Mouse (Mus musculus) bone marrow, adult 2 months (tissue): ENCODE data around the gene Txn1.

ENCODE experiments used
- CTCF ChIP-seq: fragments of 200-500 bp; IDR thresholded peaks from 2 replicates; pipeline ENCODE4 v1.5.1; 2011; ENCODE audit warnings: low read length, control low read depth; ENCODE audit not compliant: control insufficient read depth, insufficient read depth
- POLR2A ChIP-seq: fragments of 200-500 bp; IDR thresholded peaks from 2 replicates; pipeline ENCODE4 v1.6.1; 2011; ENCODE audit warnings: low read depth, mild to moderate bottlenecking, control low read depth, low read length, borderline replicate concordance; ENCODE audit not compliant: control insufficient read depth

DNA sequence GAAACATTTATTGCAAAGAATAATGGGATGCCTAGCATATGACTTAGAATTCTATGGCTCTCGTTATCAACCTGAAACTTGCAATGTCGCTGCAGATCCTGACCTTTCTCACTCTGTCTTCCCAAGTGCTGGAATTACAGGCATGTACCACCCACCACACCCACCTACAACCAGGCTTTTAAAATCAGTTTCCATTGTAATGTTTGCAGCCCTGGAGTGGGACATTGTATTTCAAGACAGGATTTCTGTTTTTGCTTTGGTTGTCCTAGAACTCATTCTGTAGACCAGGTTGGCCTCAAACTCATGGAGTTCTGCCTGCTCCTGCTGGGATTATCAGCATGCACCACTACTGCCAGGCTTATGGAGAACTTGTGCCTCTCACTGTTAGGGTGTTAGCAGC, 13.3 kb downstream of the Txn1 start:
- TF ChIP-seq CTCF (no peak), POLR2A (no peak)
